ENCODE assay signal across 9 mouse cellular contexts in genomic region chr2:129585904-129586514, GRCm38 (mm10). TPM values are rescaled to one million over a fixed set of nuclear protein-coding genes. Genes with fewer than 3 reads are reported as not detected.
DNase-seq lines count a peak whose midpoint lies in the region; ATAC-seq and TF ChIP-seq lines count a peak whose summit lies in the region.
"Had no signal": no experiment of that assay in that cellular context is flagged by ENCODE, and none has a peak within 500 bp of the region (broad histone marks: within the 10 kb centered on the region; RNA-seq: fewer than 3 reads in every experiment).

No protein-coding gene starts in this region.

- DNase-seq in forebrain, embryonic 11.5 days (ENCODE audit: low spot score), result no peak
- DNase-seq in lung, embryonic 14.5 days, result peak; percentile 8
- no peak for DNase-seq in lung, adult 2 months
- DNase-seq in adrenal gland, postnatal 36 days, result peak; percentile 46 to 54
- DNase-seq in right cerebral cortex, adult 18-20 months, result no peak
- no peak for DNase-seq in hindbrain, embryonic 14.5 days (ENCODE audit: low spot score)
- DNase-seq: thymus, postnatal 14 days had no signal

- no peak for TF ChIP-seq CTCF in lung, embryonic 14.5 days (IDR thresholded peaks at IDR 0.05; ENCODE audit: low read depth)
- no peak for TF ChIP-seq CTCF in lung, adult 2 months (IDR thresholded peaks at IDR 0.05; ENCODE audit: insufficient read depth, low read length)

- no peak overlapping the region for H3K9ac ChIP-seq in forebrain, embryonic 12.5 days
- no peak overlapping the region for H3K9ac ChIP-seq in forebrain, embryonic 11.5 days (ENCODE audit: low read length)
- H3K9ac ChIP-seq in lung, embryonic 14.5 days, result no peak overlapping the region
- H3K9ac ChIP-seq in hindbrain, embryonic 14.5 days, result no peak overlapping the region; the same call in 1 of the 2 replicates

- H3K4me2 ChIP-seq in forebrain, embryonic 12.5 days, result no peak overlapping the region
- H3K4me2 ChIP-seq in forebrain, embryonic 11.5 days (ENCODE audit: low read depth, low read length, severe bottlenecking), result no peak overlapping the region
- no peak overlapping the region for H3K4me2 ChIP-seq in lung, embryonic 14.5 days
- no peak overlapping the region for H3K4me2 ChIP-seq in hindbrain, embryonic 14.5 days (replicated peaks)

- TF ChIP-seq POLR2A in lung, adult 2 months (IDR thresholded peaks at IDR 0.05; ENCODE audit: borderline replicate concordance, extremely low read depth, low read depth, low read length), result no peak

- peak overlapping the region; percentile 42; the same call in 1 of the 2 replicates for H3K27ac ChIP-seq in forebrain, embryonic 12.5 days
- H3K27ac ChIP-seq in forebrain, embryonic 11.5 days (ENCODE audit: low read depth, low read length), result no peak overlapping the region
- no peak overlapping the region for H3K27ac ChIP-seq in lung, embryonic 14.5 days (ENCODE audit: low read depth)
- no peak overlapping the region for H3K27ac ChIP-seq in hindbrain, embryonic 14.5 days

- H3K4me1 ChIP-seq in forebrain, embryonic 12.5 days, result peaks cover 26% of the 10 kb centered on the region
- peaks cover 3% of the 10 kb centered on the region; the same call in 1 of the 2 replicates for H3K4me1 ChIP-seq in forebrain, embryonic 11.5 days (replicated peaks; ENCODE audit: control insufficient read depth, insufficient read depth, low read length)
- no peaks in the 10 kb centered on the region for H3K4me1 ChIP-seq in lung, embryonic 14.5 days (ENCODE audit: insufficient read depth)
- no peaks in the 10 kb centered on the region for H3K4me1 ChIP-seq in lung, adult 2 months (ENCODE audit: control insufficient read depth, insufficient read depth, low read length)
- no peaks in the 10 kb centered on the region; the same call in 1 of the 2 replicates for H3K4me1 ChIP-seq in hindbrain, embryonic 14.5 days (replicated peaks; ENCODE audit: control insufficient read depth, insufficient read depth, low read length)

- 78% methylated on average over 11 of the region's 11 CpGs for WGBS in forebrain, embryonic 12.5 days
- 80% methylated on average over 11 of the region's 11 CpGs for WGBS in forebrain, embryonic 11.5 days
- WGBS in lung, embryonic 14.5 days, result 73% methylated on average over 11 of the region's 11 CpGs
- 72% methylated on average over 11 of the region's 11 CpGs for WGBS in lung, adult 2 months
- WGBS in hindbrain, embryonic 14.5 days, result 80% methylated on average over 11 of the region's 11 CpGs

- H3K4me3 ChIP-seq in forebrain, embryonic 12.5 days (replicated peaks), result no peak overlapping the region
- H3K4me3 ChIP-seq in forebrain, embryonic 11.5 days (ENCODE audit: low read depth, low read length), result no peak overlapping the region
- H3K4me3 ChIP-seq in lung, embryonic 14.5 days (ENCODE audit: low read depth, low read length), result no peak overlapping the region
- H3K4me3 ChIP-seq in lung, adult 2 months (replicated peaks; ENCODE audit: extremely low read depth, low read depth, low read length), result no peak overlapping the region
- H3K4me3 ChIP-seq in hindbrain, embryonic 14.5 days (replicated peaks; ENCODE audit: low read length), result no peak overlapping the region

- H3K27me3 ChIP-seq in forebrain, embryonic 12.5 days, result no peaks in the 10 kb centered on the region
- no peaks in the 10 kb centered on the region; the same call in 1 of the 2 replicates for H3K27me3 ChIP-seq in forebrain, embryonic 11.5 days (ENCODE audit: control insufficient read depth, insufficient read depth, low read length)
- H3K27me3 ChIP-seq in lung, embryonic 14.5 days (ENCODE audit: insufficient read depth, low read length), result no peaks in the 10 kb centered on the region
- H3K27me3 ChIP-seq in hindbrain, embryonic 14.5 days (ENCODE audit: control insufficient read depth, insufficient read depth, low read length), result no peaks in the 10 kb centered on the region

- ATAC-seq in forebrain, embryonic 12.5 days (ENCODE audit: low FRiP score), result no peak
- ATAC-seq in forebrain, embryonic 11.5 days (replicated peaks; ENCODE audit: low FRiP score), result no peak
- no peak for ATAC-seq in lung, embryonic 14.5 days (ENCODE audit: insufficient read depth)
- peak; percentile 95 for ATAC-seq in megakaryocyte progenitor cell, adult 5-6 weeks (replicated peaks; ENCODE audit: poor library complexity)
- ATAC-seq in hindbrain, embryonic 14.5 days (ENCODE audit: low FRiP score), result no peak

- H3K9me3 ChIP-seq in forebrain, embryonic 12.5 days, result no peaks in the 10 kb centered on the region
- H3K9me3 ChIP-seq in forebrain, embryonic 11.5 days (ENCODE audit: control insufficient read depth, low read length), result no peaks in the 10 kb centered on the region
- no peaks in the 10 kb centered on the region for H3K9me3 ChIP-seq in lung, embryonic 14.5 days (ENCODE audit: low read depth, low read length)
- H3K9me3 ChIP-seq in hindbrain, embryonic 14.5 days (ENCODE audit: control insufficient read depth, low read length), result no peaks in the 10 kb centered on the region

- no peaks in the 10 kb centered on the region for H3K36me3 ChIP-seq in forebrain, embryonic 12.5 days (replicated peaks)
- no peaks in the 10 kb centered on the region for H3K36me3 ChIP-seq in forebrain, embryonic 11.5 days (ENCODE audit: control insufficient read depth, insufficient read depth, low read length)
- no peaks in the 10 kb centered on the region for H3K36me3 ChIP-seq in lung, embryonic 14.5 days (ENCODE audit: insufficient read depth)
- H3K36me3 ChIP-seq in hindbrain, embryonic 14.5 days (replicated peaks; ENCODE audit: control insufficient read depth, insufficient read depth), result no peaks in the 10 kb centered on the region

RNA-seq across cellular contexts. Expression of gene Sirpa, which starts 6.6 kb away (rescaled TPM):
- 18.2 and 20.0 TPM in 2 replicates for polyA plus RNA-seq in forebrain, embryonic 12.5 days (2016; fragmentation: Nextera tagmentation; extraction: Ambion mirVana)
- 18.7 and 22.5 TPM in 2 replicates for polyA plus RNA-seq in forebrain, embryonic 11.5 days (2014; fragmentation: Nextera tagmentation; extraction: Ambion mirVana)
- 25.0 and 26.5 TPM in 2 replicates for polyA plus RNA-seq in lung, embryonic 14.5 days (2014; fragmentation: Nextera tagmentation; extraction: Ambion mirVana)
- polyA plus RNA-seq in lung, adult 2 months (2012; rRNA removed), result 78.2 and 94.2 TPM in 2 replicates
- total RNA-seq in adrenal gland, postnatal 36 days (2021), result 10 to 100 TPM; 37.5 to 66.5 TPM
- 62.3 and 67.6 TPM in 2 replicates for total RNA-seq in megakaryocyte progenitor cell, adult 5-6 weeks (2015)
- total RNA-seq in megakaryocyte progenitor cell, adult 5-6 weeks (2017), result 67.5 and 73.8 TPM in 2 replicates
- 38.6 and 40.7 TPM in 2 replicates for polyA plus RNA-seq in hindbrain, embryonic 14.5 days (2014; fragmentation: Nextera tagmentation; extraction: Ambion mirVana)

RNA-seq across cellular contexts. Expression of gene F830045P16Rik, which starts 49.6 kb away (rescaled TPM):
- polyA plus RNA-seq in forebrain, embryonic 12.5 days (2016; fragmentation: Nextera tagmentation; extraction: Ambion mirVana), result not detected in 2 replicates
- polyA plus RNA-seq in forebrain, embryonic 11.5 days (2014; fragmentation: Nextera tagmentation; extraction: Ambion mirVana), result not detected in 2 replicates
- not detected in 2 replicates for polyA plus RNA-seq in lung, embryonic 14.5 days (2014; fragmentation: Nextera tagmentation; extraction: Ambion mirVana)
- not detected in 2 replicates for polyA plus RNA-seq in lung, adult 2 months (2012; rRNA removed)
- not detected for total RNA-seq in adrenal gland, postnatal 36 days (2021)
- total RNA-seq in megakaryocyte progenitor cell, adult 5-6 weeks (2015), result not detected in 2 replicates
- not detected in 2 replicates for total RNA-seq in megakaryocyte progenitor cell, adult 5-6 weeks (2017)
- not detected in 2 replicates for polyA plus RNA-seq in hindbrain, embryonic 14.5 days (2014; fragmentation: Nextera tagmentation; extraction: Ambion mirVana)

Comparison
In these comparisons a context has a peak if more than half of its experiments do, and no peak if none do; other contexts are left out.
1. DNase-seq: peak in lung, embryonic 14.5 days (single experiment) and adrenal gland, postnatal 36 days (2 of 2); none in forebrain, embryonic 11.5 days (single experiment), lung, adult 2 months (single experiment), right cerebral cortex, adult 18-20 months (single experiment) and hindbrain, embryonic 14.5 days (single experiment).